ENCODE assay signal across 18 mouse cellular contexts in genomic region chr1:59399554-59400325, GRCm38 (mm10).
DNase-seq lines count a peak whose midpoint lies in the region; ATAC-seq and TF ChIP-seq lines count a peak whose summit lies in the region.
"Had no signal": no experiment of that assay in that cellular context is flagged by ENCODE, and none has a peak within 500 bp of the region (broad histone marks: within the 10 kb centered on the region; RNA-seq: fewer than 3 reads in every experiment).

No protein-coding gene starts in this region.

- peak; percentile 40 for DNase-seq in embryo, embryonic 11 days
- DNase-seq in embryo, embryonic 10 days (ENCODE audit: low spot score): no peak
- peak; percentile 85 for DNase-seq in kidney, postnatal 0 days (ENCODE audit: low spot score)
- no peak for DNase-seq in kidney, postnatal 14 days
- DNase-seq in 416B (ENCODE audit: low read depth) (peak; percentile 9), MN1 (ENCODE audit: low spot score) (no peak)
- peak; percentile 10 to 17 for DNase-seq in kidney, postnatal 36 days
- DNase-seq in gastrocnemius, adult 2 months: no peak
- DNase-seq: adrenal gland, postnatal 25 days; cerebellum, adult 2 months; forebrain, postnatal 0 days; heart, postnatal 36 days; left cerebral cortex, postnatal 4 days; liver, embryonic 13.5 days; right cerebral cortex, postnatal 25 days; thymus, postnatal 36 days had no signal

- WGBS in kidney, postnatal 0 days: 16% methylated on average over 2 of the region's 2 CpGs

- no peak overlapping the region for H3K27ac ChIP-seq in kidney, postnatal 0 days
- H3K27ac ChIP-seq in gastrocnemius, adult 2 months: no peak overlapping the region
- H3K27ac ChIP-seq: heart, embryonic 13.5 days; liver, embryonic 13.5 days had no signal

- ATAC-seq in kidney, postnatal 0 days (replicated peaks; ENCODE audit: low FRiP score, low read depth): peak; percentile 84
- ATAC-seq: forebrain, postnatal 0 days; lung, postnatal 0 days had no signal

- no peak for TF ChIP-seq CTCF in kidney, postnatal 0 days (IDR thresholded peaks at IDR 0.05; ENCODE audit: low read depth)
- no peak for TF ChIP-seq CTCF in gastrocnemius, adult 2 months (IDR thresholded peaks at IDR 0.05)

- H3K4me1 ChIP-seq in kidney, postnatal 0 days (replicated peaks; ENCODE audit: insufficient read depth, low read length): peaks cover 7% of the 10 kb centered on the region; the same call in 1 of the 2 replicates
- H3K4me1 ChIP-seq: heart, embryonic 13.5 days had no signal

- intact Hi-C loops in gastrocnemius, adult 2 months (cut with DNase I): no loop called here

- H3K4me2 ChIP-seq in kidney, postnatal 0 days (ENCODE audit: low read length): no peak overlapping the region
- H3K4me2 ChIP-seq: heart, embryonic 13.5 days; liver, embryonic 13.5 days had no signal

- H3K9me3 ChIP-seq in kidney, postnatal 0 days (replicated peaks; ENCODE audit: low read length): no peaks in the 10 kb centered on the region
- H3K9me3 ChIP-seq: heart, embryonic 13.5 days; liver, embryonic 13.5 days had no signal

- H3K4me3 ChIP-seq in kidney, postnatal 0 days (replicated peaks; ENCODE audit: low read depth, low read length): no peak overlapping the region
- no peak overlapping the region for H3K4me3 ChIP-seq in gastrocnemius, adult 2 months
- H3K4me3 ChIP-seq: heart, embryonic 13.5 days; liver, embryonic 13.5 days had no signal

- H3K36me3 ChIP-seq in kidney, postnatal 0 days (ENCODE audit: insufficient read depth, low read length): no peaks in the 10 kb centered on the region
- H3K36me3 ChIP-seq: heart, embryonic 13.5 days; liver, embryonic 13.5 days had no signal

- no peaks in the 10 kb centered on the region for H3K27me3 ChIP-seq in kidney, postnatal 0 days (ENCODE audit: insufficient read depth, low read length)
- H3K27me3 ChIP-seq: liver, embryonic 13.5 days had no signal

- H3K9ac ChIP-seq in kidney, postnatal 0 days (ENCODE audit: low read depth, low read length): no peak overlapping the region
- H3K9ac ChIP-seq: forebrain, postnatal 0 days; heart, embryonic 13.5 days; liver, embryonic 13.5 days had no signal

Comparison
In these comparisons a context has a peak if more than half of its experiments do, and no peak if none do; other contexts are left out.
1. DNase-seq: peak in embryo, embryonic 11 days (single experiment), kidney, postnatal 0 days (single experiment), 416B (single experiment) and kidney, postnatal 36 days (2 of 2); none in embryo, embryonic 10 days (single experiment), kidney, postnatal 14 days (single experiment), gastrocnemius, adult 2 months (single experiment) and MN1 (single experiment).